Comparison of ENCODE assay signal across 23 mouse cellular contexts in the genomic region with DNA sequence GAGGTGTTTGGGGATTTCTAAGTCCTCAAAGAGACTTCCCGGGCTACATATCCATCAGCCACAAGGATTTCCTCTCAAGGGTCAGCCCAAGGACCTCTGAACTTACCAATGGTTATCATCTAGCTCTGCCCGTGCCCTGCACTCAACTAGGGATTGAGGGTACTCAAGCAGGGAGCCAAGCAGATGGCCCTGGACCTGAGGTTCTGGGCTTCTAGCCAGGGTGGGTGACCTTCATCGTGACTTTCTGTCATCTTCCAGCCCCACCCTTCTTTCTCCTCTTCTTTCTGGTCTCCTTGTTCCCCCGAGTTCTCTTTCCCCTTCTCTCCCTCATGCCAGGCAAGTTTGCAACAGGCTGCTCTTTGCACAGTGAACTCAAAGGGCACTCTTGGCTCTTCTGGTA.
DNase-seq lines count a peak whose midpoint lies in the region; ATAC-seq and TF ChIP-seq lines count a peak whose summit lies in the region.
"Had no signal": no experiment of that assay in that cellular context is flagged by ENCODE, and none has a peak within 500 bp of the region (broad histone marks: within the 10 kb centered on the region; RNA-seq: fewer than 3 reads in every experiment).

No protein-coding gene starts in this region.

- TF ChIP-seq CTCF in intestine, postnatal 0 days (IDR thresholded peaks at IDR 0.05; ENCODE audit: low read depth), result no peak
- no peak for TF ChIP-seq CTCF in midbrain, postnatal 0 days (IDR thresholded peaks at IDR 0.05)

- no peak overlapping the region for H3K4me2 ChIP-seq in heart, embryonic 14.5 days (ENCODE audit: low read length)
- no peak overlapping the region for H3K4me2 ChIP-seq in intestine, postnatal 0 days (replicated peaks; ENCODE audit: low read depth)
- H3K4me2 ChIP-seq in midbrain, postnatal 0 days (ENCODE audit: low read depth, low read length, poor library complexity, severe bottlenecking), result no peak overlapping the region
- H3K4me2 ChIP-seq: embryonic facial prominence, embryonic 13.5 days; forebrain, embryonic 12.5 days; forebrain, embryonic 15.5 days; heart, embryonic 12.5 days; hindbrain, embryonic 15.5 days had no signal

- H3K9me3 ChIP-seq in heart, embryonic 14.5 days (ENCODE audit: control insufficient read depth, low read length), result no peaks in the 10 kb centered on the region
- H3K9me3 ChIP-seq in heart, embryonic 10.5 days, result no peaks in the 10 kb centered on the region
- H3K9me3 ChIP-seq in embryonic facial prominence, embryonic 10.5 days, result no peaks in the 10 kb centered on the region
- H3K9me3 ChIP-seq in intestine, postnatal 0 days (ENCODE audit: control insufficient read depth), result no peaks in the 10 kb centered on the region
- H3K9me3 ChIP-seq in midbrain, postnatal 0 days (ENCODE audit: low read length), result no peaks in the 10 kb centered on the region
- H3K9me3 ChIP-seq: embryonic facial prominence, embryonic 13.5 days; forebrain, embryonic 12.5 days; forebrain, embryonic 15.5 days; heart, embryonic 12.5 days; hindbrain, embryonic 15.5 days had no signal

- peak; percentile 42 to 75 for DNase-seq in adrenal gland, adult (ENCODE audit: inconsistent age in 2 of 2, low spot score in 1 of 2)
- DNase-seq in adrenal gland, adult 8-10 months, result no peak
- DNase-seq in heart, embryonic 10.5 days (ENCODE audit: low spot score), result no peak
- peak; percentile 45 for DNase-seq in adrenal gland, postnatal 14 days
- no peak for DNase-seq in embryonic facial prominence, embryonic 10.5 days (ENCODE audit: low spot score)
- no peak for DNase-seq in midbrain, postnatal 0 days (ENCODE audit: low spot score)
- DNase-seq: cerebellum, adult 11-12 months; cerebellum, adult 8-10 months; cerebellum, postnatal 25 days; heart, adult 11 months; heart, postnatal 14 days; heart, postnatal 4 days; kidney, adult 11 months; kidney, adult 8-10 months had no signal

- 20% methylated on average over 4 of the region's 4 CpGs for WGBS in heart, embryonic 14.5 days
- WGBS in heart, embryonic 10.5 days, result 60% methylated on average over 4 of the region's 4 CpGs
- WGBS in embryonic facial prominence, embryonic 10.5 days, result 80% methylated on average over 4 of the region's 4 CpGs
- WGBS in intestine, postnatal 0 days, result 71% methylated on average over 4 of the region's 4 CpGs
- 92% methylated on average over 4 of the region's 4 CpGs for WGBS in midbrain, postnatal 0 days

- ATAC-seq in heart, embryonic 14.5 days (ENCODE audit: insufficient number of reproducible peaks, insufficient read depth, low FRiP score, low read depth), result 0 out of 2 replicates have a peak, but pooled peaks have one; percentile 15
- no peak for ATAC-seq in intestine, postnatal 0 days
- no peak for ATAC-seq in midbrain, postnatal 0 days (ENCODE audit: low FRiP score)
- ATAC-seq: activated CD4-positive, CD25-positive, alpha-beta regulatory T cell, adult 4 months; forebrain, embryonic 15.5 days had no signal

- H3K4me1 ChIP-seq in heart, embryonic 14.5 days (ENCODE audit: control insufficient read depth in 2 of 2, insufficient read depth in 2 of 2, low read length in 2 of 2), result peaks cover 5 to 11% of the 10 kb centered on the region in 2 experiments; a peak in 2 of 4 replicates
- peaks cover 18% of the 10 kb centered on the region for H3K4me1 ChIP-seq in heart, embryonic 10.5 days
- H3K4me1 ChIP-seq in embryonic facial prominence, embryonic 10.5 days, result peaks cover 60% of the 10 kb centered on the region
- H3K4me1 ChIP-seq in intestine, postnatal 0 days (replicated peaks; ENCODE audit: control insufficient read depth, insufficient read depth, low read length), result no peaks in the 10 kb centered on the region
- H3K4me1 ChIP-seq in midbrain, postnatal 0 days (ENCODE audit: insufficient read depth, low read length), result no peaks in the 10 kb centered on the region

- no peak overlapping the region for H3K9ac ChIP-seq in heart, embryonic 14.5 days (ENCODE audit: low read length)
- no peak overlapping the region for H3K9ac ChIP-seq in intestine, postnatal 0 days (ENCODE audit: low read depth, low read length)
- no peak overlapping the region for H3K9ac ChIP-seq in midbrain, postnatal 0 days (replicated peaks; ENCODE audit: low read length, poor library complexity, severe bottlenecking)
- H3K9ac ChIP-seq: embryonic facial prominence, embryonic 13.5 days; forebrain, embryonic 12.5 days; forebrain, embryonic 15.5 days; heart, embryonic 12.5 days; hindbrain, embryonic 15.5 days had no signal

- no peaks in the 10 kb centered on the region for H3K36me3 ChIP-seq in heart, embryonic 14.5 days (ENCODE audit: control insufficient read depth, insufficient read depth, low read length)
- no peaks in the 10 kb centered on the region for H3K36me3 ChIP-seq in heart, embryonic 10.5 days
- no peaks in the 10 kb centered on the region for H3K36me3 ChIP-seq in embryonic facial prominence, embryonic 10.5 days (replicated peaks)
- H3K36me3 ChIP-seq in intestine, postnatal 0 days (ENCODE audit: control insufficient read depth, insufficient read depth), result no peaks in the 10 kb centered on the region
- no peaks in the 10 kb centered on the region for H3K36me3 ChIP-seq in midbrain, postnatal 0 days (ENCODE audit: insufficient read depth, low read length)
- H3K36me3 ChIP-seq: embryonic facial prominence, embryonic 13.5 days; forebrain, embryonic 12.5 days; forebrain, embryonic 15.5 days; heart, embryonic 12.5 days; hindbrain, embryonic 15.5 days had no signal

- H3K27me3 ChIP-seq in heart, embryonic 14.5 days (ENCODE audit: control insufficient read depth, insufficient read depth, low read length), result no peaks in the 10 kb centered on the region
- H3K27me3 ChIP-seq in heart, embryonic 10.5 days (ENCODE audit: insufficient read depth, poor library complexity, severe bottlenecking), result 0 out of 2 replicates have a peak, but pooled peaks cover 8% of the 10 kb centered on the region
- peaks cover 48% of the 10 kb centered on the region for H3K27me3 ChIP-seq in embryonic facial prominence, embryonic 10.5 days (replicated peaks; ENCODE audit: low read depth, poor library complexity, severe bottlenecking)
- H3K27me3 ChIP-seq in intestine, postnatal 0 days (replicated peaks; ENCODE audit: control insufficient read depth, insufficient read depth, low read length), result no peaks in the 10 kb centered on the region
- no peaks in the 10 kb centered on the region for H3K27me3 ChIP-seq in midbrain, postnatal 0 days (ENCODE audit: insufficient read depth, low read length)
- H3K27me3 ChIP-seq: heart, embryonic 12.5 days; hindbrain, embryonic 15.5 days had no signal

- no peak overlapping the region for H3K4me3 ChIP-seq in heart, embryonic 14.5 days (ENCODE audit: control insufficient read depth in 1 of 2, insufficient read depth in 1 of 2, low read depth in 1 of 2, low read length in 2 of 2)
- no peak overlapping the region for H3K4me3 ChIP-seq in heart, embryonic 10.5 days
- no peak overlapping the region for H3K4me3 ChIP-seq in embryonic facial prominence, embryonic 10.5 days
- no peak overlapping the region for H3K4me3 ChIP-seq in intestine, postnatal 0 days (ENCODE audit: low read depth, low read length)
- no peak overlapping the region for H3K4me3 ChIP-seq in midbrain, postnatal 0 days (ENCODE audit: low read depth, low read length)
- H3K4me3 ChIP-seq: embryonic facial prominence, embryonic 13.5 days; erythroblast, embryonic 14.5 days; forebrain, embryonic 12.5 days; forebrain, embryonic 15.5 days; heart, embryonic 12.5 days; hindbrain, embryonic 15.5 days had no signal

- H3K27ac ChIP-seq in heart, embryonic 14.5 days (replicated peaks in 1 of 2; ENCODE audit: control insufficient read depth in 1 of 2, insufficient read depth in 1 of 2, low read depth in 2 of 2, low read length in 2 of 2), result no peak overlapping the region
- H3K27ac ChIP-seq in heart, embryonic 10.5 days, result no peak overlapping the region
- peak overlapping the region; percentile 46 for H3K27ac ChIP-seq in embryonic facial prominence, embryonic 10.5 days (replicated peaks)
- H3K27ac ChIP-seq in intestine, postnatal 0 days (ENCODE audit: low read depth, low read length), result no peak overlapping the region
- no peak overlapping the region for H3K27ac ChIP-seq in midbrain, postnatal 0 days (ENCODE audit: low read depth, low read length)
- H3K27ac ChIP-seq: embryonic facial prominence, embryonic 13.5 days; forebrain, embryonic 12.5 days; forebrain, embryonic 15.5 days; hindbrain, embryonic 15.5 days had no signal

Comparison
In these comparisons a context has a peak if more than half of its experiments do, and no peak if none do; other contexts are left out.
1. DNase-seq: peak in adrenal gland, adult (2 of 2) and adrenal gland, postnatal 14 days (single experiment); none in adrenal gland, adult 8-10 months (single experiment), heart, embryonic 10.5 days (single experiment), embryonic facial prominence, embryonic 10.5 days (single experiment) and midbrain, postnatal 0 days (single experiment).